8 mouse cellular contexts compared by ENCODE assay signal in the genomic region with DNA sequence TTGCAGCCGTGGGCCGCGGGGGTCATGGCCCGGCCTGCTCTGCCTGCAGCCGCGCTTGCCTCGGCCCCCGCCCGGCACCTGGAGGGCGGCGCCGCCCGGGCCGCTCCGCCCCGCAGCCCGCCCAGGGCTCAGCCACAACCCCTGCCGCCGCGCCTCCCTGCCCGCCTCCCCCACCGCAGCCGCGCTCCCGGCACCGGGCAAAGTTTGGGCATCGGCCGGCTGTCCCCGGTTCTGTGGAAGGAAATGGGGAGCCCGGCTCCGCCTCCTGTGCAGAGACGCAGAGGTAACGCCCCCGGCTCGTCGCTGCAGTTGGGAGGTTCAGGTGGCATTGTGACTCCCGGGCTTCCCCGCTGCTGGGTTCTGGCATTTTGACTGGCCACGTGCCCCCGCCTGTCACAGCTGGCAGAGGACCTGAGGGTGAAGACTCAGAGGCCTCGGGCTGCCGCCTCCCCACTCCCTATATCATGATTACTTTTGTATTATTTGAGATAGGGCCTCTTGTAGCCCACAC. TPM values are rescaled to one million over a fixed set of nuclear protein-coding genes. Genes with fewer than 3 reads are reported as not detected.
DNase-seq lines count a peak whose midpoint lies in the region; ATAC-seq and TF ChIP-seq lines count a peak whose summit lies in the region.

No protein-coding gene starts in this region.

- WGBS in embryonic facial prominence, embryonic 10.5 days, result under 1% methylated on average over 41 of the region's 42 CpGs
- WGBS in heart, embryonic 13.5 days, result 1% methylated on average over 39 of the region's 42 CpGs
- under 1% methylated on average over 28 of the region's 42 CpGs for WGBS in kidney, embryonic 16.5 days
- under 1% methylated on average over 42 of the region's 42 CpGs for WGBS in lung, embryonic 14.5 days
- WGBS in olfactory bulb, adult 2 months, result 1% methylated on average over 40 of the region's 42 CpGs

- peaks cover 37% of the 10 kb centered on the region for H3K4me1 ChIP-seq in embryonic facial prominence, embryonic 10.5 days
- H3K4me1 ChIP-seq in heart, embryonic 13.5 days, result peaks cover 25% of the 10 kb centered on the region
- peaks cover 11% of the 10 kb centered on the region for H3K4me1 ChIP-seq in kidney, embryonic 16.5 days (ENCODE audit: insufficient read depth, low read length)
- H3K4me1 ChIP-seq in lung, embryonic 14.5 days (ENCODE audit: insufficient read depth), result 0 out of 2 replicates have a peak, but pooled peaks cover 5% of the 10 kb centered on the region
- H3K4me1 ChIP-seq in olfactory bulb, adult 2 months (ENCODE audit: control insufficient read depth, insufficient read depth, low read length), result peaks cover 18% of the 10 kb centered on the region

- TF ChIP-seq CTCF in Patski (IDR thresholded peaks at IDR 0.05), result no peak
- TF ChIP-seq CTCF in lung, embryonic 14.5 days (IDR thresholded peaks at IDR 0.05; ENCODE audit: low read depth), result no peak
- TF ChIP-seq CTCF in olfactory bulb, adult 2 months (IDR thresholded peaks at IDR 0.05; ENCODE audit: insufficient read depth, low read depth, low read length), result no peak

- CTCF ChIA-PET in Patski (lab: Charles Lee), result no interaction called here

- peak overlapping the region; percentile 85 for H3K9ac ChIP-seq in heart, embryonic 13.5 days
- peak overlapping the region; percentile 75 for H3K9ac ChIP-seq in kidney, embryonic 16.5 days (replicated peaks; ENCODE audit: low read length)
- H3K9ac ChIP-seq in lung, embryonic 14.5 days, result peak overlapping the region; percentile 59

- peak; percentile 33 for ATAC-seq in Patski
- ATAC-seq in heart, embryonic 13.5 days (ENCODE audit: extremely low read depth, insufficient number of reproducible peaks, low FRiP score, low TSS enrichment), result no peak
- ATAC-seq in kidney, embryonic 16.5 days (ENCODE audit: low FRiP score, low TSS enrichment), result peak; percentile 72
- peak; percentile 28 for ATAC-seq in lung, embryonic 14.5 days (ENCODE audit: insufficient read depth)

- TF ChIP-seq POLR2A in olfactory bulb, adult 2 months (IDR thresholded peaks at IDR 0.05; ENCODE audit: insufficient read depth, low read depth, low read length), result no peak

- in situ Hi-C loops in Patski (cut with MboI; ENCODE audit: low pct_unique_long_range_greater_than_20kb), result no loop called here

- POLR2A ChIA-PET in Patski (lab: Charles Lee), result interaction anchor here (1.3 kb wide), 1 partner anchor 18 kb away, joined by 3 read pairs; no protein-coding TSS in a partner anchor

- no peaks in the 10 kb centered on the region for H3K27me3 ChIP-seq in Patski
- peaks cover 77% of the 10 kb centered on the region for H3K27me3 ChIP-seq in embryonic facial prominence, embryonic 10.5 days (replicated peaks; ENCODE audit: low read depth, poor library complexity, severe bottlenecking)
- H3K27me3 ChIP-seq in heart, embryonic 13.5 days (replicated peaks), result peaks cover 36% of the 10 kb centered on the region
- H3K27me3 ChIP-seq in kidney, embryonic 16.5 days (ENCODE audit: insufficient read depth, low read length), result peaks cover 9% of the 10 kb centered on the region
- H3K27me3 ChIP-seq in lung, embryonic 14.5 days (ENCODE audit: insufficient read depth, low read length), result peaks cover 20% of the 10 kb centered on the region

- H3K9me3 ChIP-seq in embryonic facial prominence, embryonic 10.5 days, result peaks cover 3% of the 10 kb centered on the region
- no peaks in the 10 kb centered on the region for H3K9me3 ChIP-seq in heart, embryonic 13.5 days
- no peaks in the 10 kb centered on the region for H3K9me3 ChIP-seq in kidney, embryonic 16.5 days (ENCODE audit: low read length)
- no peaks in the 10 kb centered on the region for H3K9me3 ChIP-seq in lung, embryonic 14.5 days (ENCODE audit: low read depth, low read length)

- no peaks in the 10 kb centered on the region for H3K36me3 ChIP-seq in embryonic facial prominence, embryonic 10.5 days (replicated peaks)
- H3K36me3 ChIP-seq in heart, embryonic 13.5 days, result no peaks in the 10 kb centered on the region
- no peaks in the 10 kb centered on the region for H3K36me3 ChIP-seq in kidney, embryonic 16.5 days (ENCODE audit: insufficient read depth, low read length)
- no peaks in the 10 kb centered on the region for H3K36me3 ChIP-seq in lung, embryonic 14.5 days (ENCODE audit: insufficient read depth)

- peak; percentile 54 to 61 for DNase-seq in B cell, adult 2 months
- no peak for DNase-seq in Patski (ENCODE audit: low read depth, low spot score)
- DNase-seq in embryonic facial prominence, embryonic 10.5 days (ENCODE audit: low spot score), result peak; percentile 63
- DNase-seq in lung, embryonic 14.5 days, result peak; percentile 51
- DNase-seq in thymus, postnatal 25 days, result peak; percentile 74

- peak overlapping the region; percentile 74 for H3K4me3 ChIP-seq in embryonic facial prominence, embryonic 10.5 days
- peak overlapping the region; percentile 70 for H3K4me3 ChIP-seq in heart, embryonic 13.5 days
- H3K4me3 ChIP-seq in kidney, embryonic 16.5 days (ENCODE audit: low read length), result peak overlapping the region; percentile 62
- H3K4me3 ChIP-seq in lung, embryonic 14.5 days (ENCODE audit: low read depth, low read length), result peak overlapping the region; percentile 61
- peak overlapping the region; percentile 79 for H3K4me3 ChIP-seq in olfactory bulb, adult 2 months (ENCODE audit: insufficient read depth, low read depth, low read length)

- peak overlapping the region; percentile 67; the same call in 1 of the 2 replicates for H3K27ac ChIP-seq in embryonic facial prominence, embryonic 10.5 days (replicated peaks)
- no peak overlapping the region for H3K27ac ChIP-seq in heart, embryonic 13.5 days (replicated peaks)
- no peak overlapping the region for H3K27ac ChIP-seq in kidney, embryonic 16.5 days (ENCODE audit: low read length)
- no peak overlapping the region for H3K27ac ChIP-seq in lung, embryonic 14.5 days (ENCODE audit: low read depth)
- no peak overlapping the region for H3K27ac ChIP-seq in olfactory bulb, adult 2 months (ENCODE audit: insufficient read depth, low read depth, low read length)

- peak overlapping the region; percentile 99 for H3K4me2 ChIP-seq in heart, embryonic 13.5 days
- H3K4me2 ChIP-seq in kidney, embryonic 16.5 days (replicated peaks; ENCODE audit: low read depth, low read length), result peak overlapping the region; percentile 99
- peak overlapping the region; percentile 99 for H3K4me2 ChIP-seq in lung, embryonic 14.5 days

RNA-seq across cellular contexts. Expression of gene 1190005I06Rik, which starts 13.0 kb away (rescaled TPM):
- 3.7 TPM for polyA plus RNA-seq in Patski (2021)
- 2.9 and 3.8 TPM in 2 replicates for polyA plus RNA-seq in embryonic facial prominence, embryonic 10.5 days (2016; fragmentation: Nextera tagmentation; extraction: Ambion mirVana)
- 3.3 and 3.6 TPM in 2 replicates for polyA plus RNA-seq in heart, embryonic 13.5 days (2015; fragmentation: Nextera tagmentation; extraction: Ambion mirVana)
- polyA plus RNA-seq in kidney, embryonic 16.5 days (2015; fragmentation: Nextera tagmentation; extraction: Ambion mirVana), result 2.3 and 2.4 TPM in 2 replicates
- polyA plus RNA-seq in lung, embryonic 14.5 days (2014; fragmentation: Nextera tagmentation; extraction: Ambion mirVana), result 3.1 and 5.1 TPM in 2 replicates
- not detected in 2 replicates for polyA plus RNA-seq in olfactory bulb, adult 2 months (2012; ENCODE audit: insufficient read depth, insufficient read length, low replicate concordance, missing spikeins)

RNA-seq across cellular contexts. Expression of gene Gm27021, which starts 33.5 kb away (rescaled TPM):
- polyA plus RNA-seq in Patski (2021), result 1.4 TPM
- polyA plus RNA-seq in embryonic facial prominence, embryonic 10.5 days (2016; fragmentation: Nextera tagmentation; extraction: Ambion mirVana), result 3.7 and 4.2 TPM in 2 replicates
- polyA plus RNA-seq in heart, embryonic 13.5 days (2015; fragmentation: Nextera tagmentation; extraction: Ambion mirVana), result 2.0 and 2.3 TPM in 2 replicates
- polyA plus RNA-seq in kidney, embryonic 16.5 days (2015; fragmentation: Nextera tagmentation; extraction: Ambion mirVana), result 3.4 and 4.2 TPM in 2 replicates
- polyA plus RNA-seq in lung, embryonic 14.5 days (2014; fragmentation: Nextera tagmentation; extraction: Ambion mirVana), result 2.6 and 5.0 TPM in 2 replicates
- not detected in 2 replicates for polyA plus RNA-seq in olfactory bulb, adult 2 months (2012; ENCODE audit: insufficient read depth, insufficient read length, low replicate concordance, missing spikeins)

RNA-seq across cellular contexts. Expression of gene Cox4i1, which starts 33.6 kb away (rescaled TPM):
- 1,640 TPM for polyA plus RNA-seq in Patski (2021)
- 874 and 883 TPM in 2 replicates for polyA plus RNA-seq in embryonic facial prominence, embryonic 10.5 days (2016; fragmentation: Nextera tagmentation; extraction: Ambion mirVana)
- polyA plus RNA-seq in heart, embryonic 13.5 days (2015; fragmentation: Nextera tagmentation; extraction: Ambion mirVana), result 1,738 and 2,034 TPM in 2 replicates
- polyA plus RNA-seq in kidney, embryonic 16.5 days (2015; fragmentation: Nextera tagmentation; extraction: Ambion mirVana), result 1,211 and 1,278 TPM in 2 replicates
- polyA plus RNA-seq in lung, embryonic 14.5 days (2014; fragmentation: Nextera tagmentation; extraction: Ambion mirVana), result 941 and 956 TPM in 2 replicates
- polyA plus RNA-seq in olfactory bulb, adult 2 months (2012; ENCODE audit: insufficient read depth, insufficient read length, low replicate concordance, missing spikeins), result 424 TPM in 1 of 2 replicates, not detected in the other

RNA-seq across cellular contexts. Expression of gene Emc8, which starts 34.0 kb away (rescaled TPM):
- polyA plus RNA-seq in Patski (2021), result 106 TPM
- 388 and 400 TPM in 2 replicates for polyA plus RNA-seq in embryonic facial prominence, embryonic 10.5 days (2016; fragmentation: Nextera tagmentation; extraction: Ambion mirVana)
- polyA plus RNA-seq in heart, embryonic 13.5 days (2015; fragmentation: Nextera tagmentation; extraction: Ambion mirVana), result 164 and 174 TPM in 2 replicates
- 253 and 262 TPM in 2 replicates for polyA plus RNA-seq in kidney, embryonic 16.5 days (2015; fragmentation: Nextera tagmentation; extraction: Ambion mirVana)
- 289 and 315 TPM in 2 replicates for polyA plus RNA-seq in lung, embryonic 14.5 days (2014; fragmentation: Nextera tagmentation; extraction: Ambion mirVana)
- polyA plus RNA-seq in olfactory bulb, adult 2 months (2012; ENCODE audit: insufficient read depth, insufficient read length, low replicate concordance, missing spikeins), result 399 TPM in 1 of 2 replicates, not detected in the other

RNA-seq across cellular contexts. Expression of gene Gins2, which starts 45.3 kb away (rescaled TPM):
- polyA plus RNA-seq in Patski (2021), result 28.6 TPM
- polyA plus RNA-seq in embryonic facial prominence, embryonic 10.5 days (2016; fragmentation: Nextera tagmentation; extraction: Ambion mirVana), result 156 TPM in 2 replicates
- 79.8 and 80.4 TPM in 2 replicates for polyA plus RNA-seq in heart, embryonic 13.5 days (2015; fragmentation: Nextera tagmentation; extraction: Ambion mirVana)
- polyA plus RNA-seq in kidney, embryonic 16.5 days (2015; fragmentation: Nextera tagmentation; extraction: Ambion mirVana), result 114 and 117 TPM in 2 replicates
- polyA plus RNA-seq in lung, embryonic 14.5 days (2014; fragmentation: Nextera tagmentation; extraction: Ambion mirVana), result 131 and 139 TPM in 2 replicates
- not detected in 2 replicates for polyA plus RNA-seq in olfactory bulb, adult 2 months (2012; ENCODE audit: insufficient read depth, insufficient read length, low replicate concordance, missing spikeins)
